ENCODE assay signal across 8 mouse cellular contexts in the genomic region with DNA sequence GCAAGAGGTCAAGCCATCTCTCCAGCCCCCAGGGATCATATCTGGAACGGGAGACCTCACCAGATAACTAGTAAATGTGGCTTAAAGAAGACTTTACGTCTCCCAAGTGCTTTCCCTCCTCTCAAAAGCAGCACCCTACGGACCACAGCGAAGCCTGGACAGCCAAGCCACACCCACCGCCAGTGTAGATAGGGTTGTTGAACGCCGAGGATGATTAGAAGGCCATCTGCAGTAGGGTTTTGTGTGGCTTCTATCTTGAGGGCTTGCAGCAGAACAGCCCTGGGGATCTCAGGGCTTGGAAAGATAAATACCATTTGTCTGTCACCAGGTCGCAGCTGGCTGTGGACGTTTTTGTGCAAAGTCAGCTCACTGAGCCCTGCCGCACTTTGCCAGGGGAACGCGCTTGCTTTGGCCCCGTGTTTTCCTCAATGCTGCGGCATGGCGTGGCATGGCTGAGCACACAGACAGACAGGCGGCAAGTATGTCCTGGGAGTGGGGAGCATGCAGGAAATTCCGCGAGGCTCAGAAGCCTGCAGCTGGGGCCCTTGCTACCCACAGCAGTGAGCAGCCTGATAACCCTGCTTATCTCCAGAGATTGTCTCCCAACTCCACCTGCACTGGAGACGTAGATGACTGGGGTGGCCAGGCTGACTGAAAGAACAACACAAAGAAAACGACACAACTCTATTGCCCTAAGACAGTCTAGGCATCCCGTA. TPM values are rescaled to one million over a fixed set of nuclear protein-coding genes. Genes with fewer than 3 reads are reported as not detected.
A peak's percentile ranks its signal among the peaks of the same experiment; 100 is the strongest.
DNase-seq lines count a peak whose midpoint lies in the region; ATAC-seq and TF ChIP-seq lines count a peak whose summit lies in the region.

No protein-coding gene starts in this region.

- no peak overlapping the region for H3K4me3 ChIP-seq in kidney, postnatal 0 days (replicated peaks; ENCODE audit: low read depth, low read length)
- H3K4me3 ChIP-seq in heart, postnatal 0 days (ENCODE audit: low read depth, low read length): peak overlapping the region; percentile 18
- H3K4me3 ChIP-seq in limb, embryonic 12.5 days (replicated peaks): no peak overlapping the region
- no peak overlapping the region for H3K4me3 ChIP-seq in neural tube, embryonic 13.5 days

- no peak overlapping the region for H3K9ac ChIP-seq in kidney, postnatal 0 days (ENCODE audit: low read depth, low read length)
- no peak overlapping the region for H3K9ac ChIP-seq in heart, postnatal 0 days (replicated peaks; ENCODE audit: low read depth, low read length)
- H3K9ac ChIP-seq in limb, embryonic 12.5 days (replicated peaks): no peak overlapping the region
- H3K9ac ChIP-seq in neural tube, embryonic 13.5 days: peak overlapping the region; percentile 4; the same call in 1 of the 2 replicates

- ATAC-seq in kidney, postnatal 0 days (replicated peaks; ENCODE audit: low FRiP score, low read depth): no peak; the same call in 1 of the 2 replicates
- no peak; the same call in 1 of the 2 replicates for ATAC-seq in heart, postnatal 0 days (ENCODE audit: insufficient read depth, low read depth)
- no peak for ATAC-seq in limb, embryonic 12.5 days (ENCODE audit: insufficient number of reproducible peaks, insufficient read depth, low FRiP score, low TSS enrichment, low read depth)
- peak; percentile 32; the same call in 1 of the 2 replicates for ATAC-seq in neural tube, embryonic 13.5 days (ENCODE audit: low read depth)

- no peaks in the 10 kb centered on the region for H3K9me3 ChIP-seq in kidney, postnatal 0 days (replicated peaks; ENCODE audit: low read length)
- H3K9me3 ChIP-seq in heart, postnatal 0 days (replicated peaks; ENCODE audit: control insufficient read depth, low read length): no peaks in the 10 kb centered on the region
- H3K9me3 ChIP-seq in limb, embryonic 12.5 days: no peaks in the 10 kb centered on the region
- no peaks in the 10 kb centered on the region for H3K9me3 ChIP-seq in neural tube, embryonic 13.5 days

- no peaks in the 10 kb centered on the region for H3K36me3 ChIP-seq in kidney, postnatal 0 days (ENCODE audit: insufficient read depth, low read length)
- no peaks in the 10 kb centered on the region for H3K36me3 ChIP-seq in heart, postnatal 0 days (replicated peaks; ENCODE audit: control insufficient read depth, insufficient read depth, low read length)
- H3K36me3 ChIP-seq in limb, embryonic 12.5 days: no peaks in the 10 kb centered on the region
- H3K36me3 ChIP-seq in neural tube, embryonic 13.5 days: no peaks in the 10 kb centered on the region

- no peaks in the 10 kb centered on the region for H3K4me1 ChIP-seq in kidney, postnatal 0 days (replicated peaks; ENCODE audit: insufficient read depth, low read length)
- H3K4me1 ChIP-seq in heart, postnatal 0 days (ENCODE audit: control insufficient read depth, insufficient read depth): 0 out of 2 replicates have a peak, but pooled peaks cover 7% of the 10 kb centered on the region
- peaks cover 6% of the 10 kb centered on the region; the same call in 1 of the 2 replicates for H3K4me1 ChIP-seq in limb, embryonic 12.5 days (replicated peaks)
- peaks cover 5% of the 10 kb centered on the region; the same call in 1 of the 2 replicates for H3K4me1 ChIP-seq in neural tube, embryonic 13.5 days (replicated peaks)

- peak overlapping the region; percentile 38; the same call in 1 of the 2 replicates for H3K4me2 ChIP-seq in kidney, postnatal 0 days (ENCODE audit: low read length)
- peak overlapping the region; percentile 56 for H3K4me2 ChIP-seq in heart, postnatal 0 days (ENCODE audit: low read depth, low read length)
- H3K4me2 ChIP-seq in limb, embryonic 12.5 days: peak overlapping the region; percentile 40
- H3K4me2 ChIP-seq in neural tube, embryonic 13.5 days: peak overlapping the region; percentile 23

- H3K27me3 ChIP-seq in kidney, postnatal 0 days (ENCODE audit: insufficient read depth, low read length): no peaks in the 10 kb centered on the region
- H3K27me3 ChIP-seq in heart, postnatal 0 days (ENCODE audit: control insufficient read depth, insufficient read depth, low read length): 0 out of 2 replicates have a peak, but pooled peaks cover 3% of the 10 kb centered on the region
- H3K27me3 ChIP-seq in limb, embryonic 12.5 days: peaks cover 1% of the 10 kb centered on the region; the same call in 1 of the 2 replicates
- H3K27me3 ChIP-seq in neural tube, embryonic 13.5 days: no peaks in the 10 kb centered on the region

- no peak overlapping the region for H3K27ac ChIP-seq in kidney, postnatal 0 days
- H3K27ac ChIP-seq in heart, postnatal 0 days (ENCODE audit: low read depth): no peak overlapping the region
- no peak overlapping the region for H3K27ac ChIP-seq in limb, embryonic 12.5 days
- H3K27ac ChIP-seq in neural tube, embryonic 13.5 days (replicated peaks): no peak overlapping the region

- TF ChIP-seq CTCF in kidney, postnatal 0 days (IDR thresholded peaks at IDR 0.05; ENCODE audit: low read depth): no peak
- no peak for TF ChIP-seq CTCF in heart, postnatal 0 days (IDR thresholded peaks at IDR 0.05; ENCODE audit: low read depth)

- no peak for DNase-seq in kidney, postnatal 0 days (ENCODE audit: low spot score)
- no peak for DNase-seq in kidney, postnatal 36 days
- no peak for DNase-seq in heart, postnatal 0 days (ENCODE audit: low spot score)
- no peak for DNase-seq in thymus, postnatal 36 days
- DNase-seq in natural killer cell, adult 2 months (ENCODE audit: low spot score in 2 of 2): no peak
- DNase-seq in frontal cortex, postnatal 14 days (ENCODE audit: low spot score in 2 of 2): no peak

- TF ChIP-seq EP300 in heart, postnatal 0 days (IDR thresholded peaks at IDR 0.05; ENCODE audit: low read depth): no peak

- 46% methylated on average over 21 of the region's 21 CpGs for WGBS in kidney, postnatal 0 days
- 7% methylated on average over 21 of the region's 21 CpGs for WGBS in heart, postnatal 0 days
- WGBS in limb, embryonic 12.5 days: 56% methylated on average over 21 of the region's 21 CpGs
- WGBS in neural tube, embryonic 13.5 days: 62% methylated on average over 21 of the region's 21 CpGs

RNA-seq across cellular contexts. Expression of a gene that starts 15.9 kb away (rescaled TPM):
- polyA plus RNA-seq in kidney, postnatal 0 days (2015; fragmentation: Nextera tagmentation; extraction: Ambion mirVana): 18.5 and 20.9 TPM in 2 replicates
- total RNA-seq in heart, postnatal 0 days (2014; rRNA removed; ENCODE audit: low replicate concordance): 15.9 and 17.5 TPM in 2 replicates
- 16.5 and 19.1 TPM in 2 replicates for polyA plus RNA-seq in heart, postnatal 0 days (2015; fragmentation: Nextera tagmentation; extraction: Ambion mirVana)
- polyA plus RNA-seq in limb, embryonic 12.5 days (2016; fragmentation: Nextera tagmentation; extraction: Ambion mirVana): 15.1 and 15.6 TPM in 2 replicates
- 27.5 and 29.1 TPM in 2 replicates for polyA plus RNA-seq in neural tube, embryonic 13.5 days (2015; fragmentation: Nextera tagmentation; extraction: Ambion mirVana)

RNA-seq across cellular contexts. Expression of a gene that starts 59.8 kb away (rescaled TPM):
- polyA plus RNA-seq in kidney, postnatal 0 days (2015; fragmentation: Nextera tagmentation; extraction: Ambion mirVana): 20.2 and 24.2 TPM in 2 replicates
- 5.7 and 16.3 TPM in 2 replicates for total RNA-seq in heart, postnatal 0 days (2014; rRNA removed; ENCODE audit: low replicate concordance)
- 9.0 and 9.3 TPM in 2 replicates for polyA plus RNA-seq in heart, postnatal 0 days (2015; fragmentation: Nextera tagmentation; extraction: Ambion mirVana)
- 84.6 and 85.6 TPM in 2 replicates for polyA plus RNA-seq in limb, embryonic 12.5 days (2016; fragmentation: Nextera tagmentation; extraction: Ambion mirVana)
- 18.1 and 18.2 TPM in 2 replicates for polyA plus RNA-seq in neural tube, embryonic 13.5 days (2015; fragmentation: Nextera tagmentation; extraction: Ambion mirVana)
